Mouse (Mus musculus): ENCODE measurements at regions not wholly inside any gene's neighbourhood (a gene's known extent, or its start where the extent isn't known, plus 50 kb on each side); places are given as distances from the start of the nearest gene placed in this dataset.

DNA sequence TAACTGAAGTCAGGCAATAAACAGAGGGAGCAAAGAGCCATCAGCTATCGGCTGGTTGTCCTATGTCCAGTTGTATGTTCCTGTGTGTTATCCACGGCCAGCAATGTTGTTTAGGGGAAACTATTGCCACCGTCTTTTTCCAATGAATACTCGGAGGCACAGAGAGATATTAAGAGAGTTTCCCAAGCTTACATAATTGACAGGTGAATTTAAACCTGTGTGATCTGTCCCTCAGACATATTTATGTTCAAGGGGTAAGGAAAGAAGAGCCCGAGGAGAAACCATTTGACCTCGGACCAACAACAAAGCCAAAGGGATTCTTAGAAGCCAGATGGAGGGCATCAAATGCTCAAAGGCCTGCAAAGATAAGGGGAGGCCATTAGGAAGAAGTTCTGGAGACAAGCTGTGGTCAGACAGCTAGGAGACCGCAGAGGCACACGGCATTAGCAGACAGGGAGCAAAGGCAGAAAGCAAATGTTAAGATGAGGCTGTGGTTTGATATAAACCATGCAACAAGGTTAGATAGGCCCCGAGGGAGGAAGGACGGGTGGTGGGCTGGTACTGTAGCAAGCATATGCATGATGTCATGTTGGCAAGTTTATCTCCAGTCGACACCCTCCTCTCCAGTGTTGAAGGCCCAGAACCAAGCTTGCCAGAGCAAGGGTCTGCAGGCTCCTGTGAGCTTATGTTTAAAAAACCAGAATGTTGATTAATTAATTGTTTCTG, 82.1 kb upstream of the Cpsf6 start:
- DNase-seq (ENCODE audit: low spot score in 2 of 2): no peak

DNA sequence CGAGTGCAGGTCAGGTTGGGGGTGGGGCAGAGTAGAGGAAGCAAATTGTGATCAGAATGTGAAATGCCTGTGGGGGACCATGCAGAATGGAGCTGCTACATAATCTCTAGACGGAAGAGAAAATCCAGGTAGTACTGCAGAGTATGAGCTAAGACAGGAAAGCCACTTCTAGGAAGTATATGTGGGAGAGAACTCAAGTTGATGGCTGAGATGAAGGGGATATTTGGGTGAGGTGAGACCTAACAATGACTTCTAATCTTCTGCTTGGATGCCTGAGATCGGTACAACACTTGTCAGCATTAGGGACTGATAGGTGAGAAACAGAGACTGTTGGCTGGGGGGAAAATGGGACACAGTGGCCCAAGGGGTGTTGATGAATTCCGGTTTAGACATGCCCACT, 81.4 kb upstream of the Cpsf6 start:
- no peak for DNase-seq (ENCODE audit: low spot score in 2 of 2)

DNA sequence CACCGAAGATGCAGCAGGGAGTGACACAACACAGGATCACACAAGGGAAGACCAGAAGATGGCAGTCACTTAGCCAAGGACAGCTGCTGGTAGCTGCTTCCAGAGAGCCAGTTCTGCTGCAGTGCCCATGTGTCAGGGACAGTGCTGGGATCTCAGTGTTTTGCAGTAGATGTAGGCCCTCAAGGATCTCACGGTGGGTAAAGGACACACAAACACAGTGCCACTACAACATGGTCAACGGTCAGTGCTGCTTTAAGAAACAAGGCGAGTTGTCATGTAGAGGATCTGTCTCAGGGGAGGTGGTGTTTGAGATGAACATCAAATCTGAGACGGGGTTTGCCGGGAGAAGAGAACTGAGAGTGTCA, 80.5 kb upstream of the Cpsf6 start:
- no peak for DNase-seq (ENCODE audit: low spot score in 2 of 2)

DNA sequence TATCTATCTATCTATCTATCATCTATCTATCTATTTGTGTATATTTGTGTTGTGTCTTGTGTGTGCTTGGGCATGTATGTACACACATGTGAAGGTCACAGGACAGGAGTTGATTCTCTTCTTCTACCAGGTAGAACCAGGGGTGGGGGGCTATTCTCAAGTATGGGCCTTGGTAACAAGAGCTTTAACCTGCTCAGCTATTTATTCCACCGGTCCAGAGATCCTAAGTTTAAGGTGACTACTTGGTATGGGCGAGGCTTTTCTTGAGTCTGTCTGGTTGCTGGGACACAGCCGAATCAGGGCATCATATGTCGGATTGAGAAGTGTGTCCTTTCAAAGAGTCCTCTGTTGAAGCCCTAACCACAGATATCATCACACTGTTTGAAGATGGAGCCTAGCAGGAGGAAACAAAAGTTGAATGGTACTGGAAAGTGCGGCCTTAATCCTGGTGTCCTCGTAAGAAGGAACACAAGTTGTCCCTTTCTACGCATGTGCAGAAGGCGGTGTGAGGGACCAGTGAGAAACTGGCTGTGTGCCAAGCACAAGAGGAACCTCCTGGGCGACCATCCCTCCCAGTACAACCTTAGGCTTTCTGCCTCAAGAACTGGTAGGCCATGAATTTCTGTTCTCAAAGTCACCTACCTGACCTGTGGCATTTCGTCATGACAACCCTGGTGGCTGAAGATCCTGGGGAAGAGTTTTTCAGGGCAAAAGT, 80.0 kb upstream of the Cpsf6 start:
- DNase-seq (ENCODE audit: low spot score in 2 of 2): no peak

DNA sequence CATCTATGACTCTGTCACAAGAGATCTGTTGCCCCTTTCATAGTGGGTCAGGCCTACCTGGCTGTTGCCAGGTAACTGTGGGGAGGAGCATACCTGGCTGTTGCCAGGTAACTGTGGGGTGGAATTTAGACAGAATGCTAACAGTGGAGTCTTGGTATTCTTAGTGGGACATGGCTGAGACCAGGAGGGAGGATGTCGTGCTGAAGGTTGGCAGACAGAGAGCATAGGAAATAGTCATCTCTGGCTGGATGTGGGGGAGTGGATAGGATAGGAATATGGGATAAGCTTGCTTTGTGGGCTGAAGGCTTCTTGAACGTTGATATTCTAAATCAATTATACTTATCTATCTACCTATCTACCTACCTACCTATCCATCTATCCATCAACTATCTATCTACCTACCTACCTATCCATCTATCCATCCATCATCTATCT, 79.2 kb upstream of the Cpsf6 start:
- DNase-seq (ENCODE audit: low spot score in 2 of 2): no peak

DNA sequence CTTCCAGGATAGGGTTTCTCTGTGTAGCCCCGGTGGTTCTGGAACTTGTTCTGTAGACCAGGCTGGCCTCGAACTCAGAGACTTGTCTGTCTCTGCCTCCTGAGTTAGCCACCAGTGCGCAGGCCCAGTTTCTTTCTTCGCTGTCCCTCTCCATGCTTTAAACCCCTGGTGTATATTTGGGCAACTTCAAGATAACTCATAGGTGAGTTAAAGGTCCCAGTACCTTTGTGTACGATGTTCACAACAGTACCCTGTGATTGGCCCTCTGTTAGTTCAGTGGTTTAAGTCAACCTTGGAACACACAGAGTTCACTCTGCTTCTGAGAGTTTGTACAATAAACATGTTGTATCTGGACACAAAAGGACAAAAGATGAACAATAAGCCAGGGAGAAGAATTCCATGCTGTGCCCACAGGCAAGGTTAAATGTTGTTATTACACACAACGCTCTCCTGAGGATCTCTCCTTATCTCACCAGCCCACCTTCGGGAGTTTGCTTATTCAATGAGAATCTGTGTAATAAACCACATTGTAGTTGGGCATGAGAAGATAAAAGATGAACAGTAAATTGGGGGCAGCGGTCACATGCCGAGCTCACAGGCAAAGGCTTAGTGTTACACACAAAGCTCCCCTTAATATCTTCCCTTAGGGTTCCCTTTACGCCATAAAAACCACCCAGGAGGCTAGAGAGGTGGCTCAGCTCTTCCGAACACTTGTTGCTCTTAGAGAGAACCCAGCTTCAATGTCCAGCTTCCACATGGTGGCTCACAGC, 78.6 kb upstream of the Cpsf6 start:
- no peak for DNase-seq (ENCODE audit: low spot score in 2 of 2)

DNA sequence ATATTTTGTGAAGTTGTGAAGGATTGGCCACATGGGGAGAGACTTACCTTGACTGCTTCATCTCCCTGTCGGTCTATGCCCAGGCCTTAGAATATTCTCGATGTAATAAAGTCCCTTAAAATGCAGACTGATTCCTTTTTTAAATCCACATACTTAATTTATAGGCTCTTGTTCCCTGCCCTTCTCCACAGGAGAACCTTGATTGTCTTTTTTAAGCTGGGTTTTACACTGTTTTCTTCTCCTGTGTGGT, 77.8 kb upstream of the Cpsf6 start:
- DNase-seq (ENCODE audit: low spot score in 2 of 2): no peak

DNA sequence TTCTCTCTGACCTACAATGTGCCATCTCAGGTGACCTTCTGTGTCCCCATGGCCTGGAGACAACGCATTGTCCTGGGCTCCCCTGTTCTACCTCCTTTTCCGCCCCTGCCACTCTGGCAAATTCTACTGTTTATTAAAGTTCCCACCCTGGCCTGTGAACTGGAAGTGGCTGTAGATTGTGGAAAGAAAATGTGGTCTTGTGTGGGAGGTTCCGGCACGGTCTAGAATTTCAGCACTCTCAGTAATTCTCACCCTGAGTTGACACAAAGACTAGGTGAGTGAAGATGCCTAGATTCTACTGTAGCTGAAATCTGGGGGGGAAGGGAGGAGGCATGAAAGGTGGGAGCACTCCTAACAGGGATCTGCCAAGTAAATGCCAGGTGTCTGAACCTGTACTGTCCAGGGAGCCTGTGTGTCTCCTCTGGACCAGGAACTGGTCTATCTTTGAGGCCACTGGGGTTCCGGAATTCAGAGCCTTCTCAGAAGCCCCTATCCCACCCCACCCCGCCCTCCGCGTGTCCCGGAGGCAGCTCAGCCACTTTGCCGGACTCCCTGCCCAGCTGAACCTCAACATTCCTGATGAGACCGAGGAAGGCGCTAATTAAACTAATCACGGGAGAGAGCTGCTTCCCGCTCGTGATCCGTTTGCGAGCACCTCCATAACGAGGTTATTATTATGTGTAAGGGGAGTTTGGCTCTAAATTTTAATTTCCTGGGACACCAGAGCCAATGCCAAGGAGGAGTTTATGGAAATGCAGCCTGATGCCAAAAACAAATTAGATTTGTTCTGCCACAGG, 77.3 kb upstream of the Cpsf6 start:
- DNase-seq (ENCODE audit: low spot score in 2 of 2): no peak

DNA sequence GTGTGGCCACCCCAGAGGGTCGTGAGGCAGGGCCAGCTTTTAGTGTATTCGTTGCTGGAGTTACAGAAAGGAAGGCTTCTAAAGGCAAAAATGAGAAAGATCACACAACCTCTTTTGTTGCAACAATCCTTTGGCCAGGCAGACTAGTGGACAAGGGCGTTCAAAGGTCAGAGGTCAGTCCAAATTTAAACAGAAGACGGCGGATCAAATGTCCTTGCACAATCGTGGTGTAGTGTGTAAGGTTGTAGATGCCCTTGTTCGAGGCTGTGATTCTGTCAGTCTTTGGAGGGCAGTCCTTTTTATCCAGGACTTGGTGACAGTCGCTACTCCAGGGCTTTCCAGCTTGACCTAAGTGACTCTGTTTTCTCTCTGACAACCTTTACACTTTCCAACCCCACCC, 76.6 kb upstream of the Cpsf6 start:
- no peak for DNase-seq (ENCODE audit: low spot score in 2 of 2)

DNA sequence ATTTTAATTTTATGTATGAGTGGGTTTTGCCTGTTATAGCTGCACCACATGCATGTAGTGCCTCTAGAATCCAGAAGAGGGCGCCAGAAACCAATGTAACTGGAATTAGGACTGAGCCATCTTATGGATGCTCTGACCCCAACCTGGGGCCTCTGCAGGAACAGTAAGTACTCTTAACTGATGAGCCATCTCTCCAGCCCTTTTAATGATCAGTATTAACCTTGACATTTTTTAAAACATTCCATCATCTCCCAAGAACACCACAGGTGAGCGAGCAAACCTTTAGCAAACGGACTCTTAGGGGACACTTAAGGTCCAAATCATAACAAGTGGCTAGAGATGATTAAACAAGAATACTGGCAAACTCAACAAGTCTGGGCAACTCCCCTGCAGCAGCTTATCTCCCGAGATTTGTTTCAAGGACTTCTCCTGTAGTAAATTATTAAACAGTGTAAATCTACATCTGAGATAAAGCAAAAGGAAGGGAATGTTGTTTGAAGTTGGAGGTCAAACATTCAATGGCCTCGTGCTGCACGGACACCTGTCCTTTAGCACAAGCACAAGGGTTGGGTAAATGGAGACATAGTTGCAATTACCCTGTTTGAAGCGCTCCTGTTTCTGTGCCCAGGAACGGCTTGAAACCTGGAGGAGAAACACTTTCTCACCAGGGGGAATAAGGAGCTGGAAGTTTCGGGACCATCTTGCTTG, 75.9 kb upstream of the Cpsf6 start:
- DNase-seq (ENCODE audit: low spot score in 2 of 2): peak; percentile 35 to 73

DNA sequence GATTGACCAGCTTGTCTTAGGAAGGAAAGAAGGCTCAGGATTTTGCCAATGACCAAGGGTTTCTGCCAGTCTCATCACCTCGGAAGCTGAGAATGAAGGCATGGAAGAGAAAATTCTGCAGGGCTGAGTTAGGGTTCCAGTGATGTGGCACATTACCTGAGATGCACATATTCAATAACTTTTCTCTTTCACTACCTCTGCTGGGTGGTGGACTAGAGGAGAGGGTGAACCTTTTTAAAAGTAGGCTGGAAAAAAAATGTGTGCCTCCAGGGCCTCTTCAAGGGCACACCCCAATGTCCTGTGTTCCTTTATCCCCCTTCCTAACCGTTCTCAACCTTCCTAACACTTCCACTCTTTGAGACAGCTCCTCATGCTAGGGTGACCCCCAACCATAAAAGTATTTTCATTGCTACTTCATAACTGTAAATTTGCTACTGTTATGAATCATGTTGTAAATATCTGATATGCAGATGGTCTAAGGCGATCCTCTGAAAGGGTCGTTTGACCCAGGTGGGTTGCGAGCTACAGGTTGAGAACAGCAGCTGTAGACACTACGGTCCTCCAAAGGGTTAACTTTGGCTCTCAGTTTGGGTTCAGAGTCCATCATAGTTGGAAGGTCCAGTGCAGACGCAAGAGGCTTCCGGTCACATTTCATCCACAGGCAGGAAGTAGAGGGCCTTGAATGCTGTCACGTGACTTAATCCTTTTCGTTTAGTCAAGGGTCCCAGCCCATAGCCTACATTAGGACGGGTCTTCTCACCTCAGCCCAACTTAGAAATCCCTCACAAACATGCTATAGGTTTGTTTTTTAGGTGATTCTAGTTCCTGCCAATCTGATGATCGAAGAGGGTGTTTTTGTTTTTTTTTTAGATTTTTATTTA, 75.1 kb upstream of the Cpsf6 start:
- DNase-seq (ENCODE audit: low spot score in 2 of 2): no peak

DNA sequence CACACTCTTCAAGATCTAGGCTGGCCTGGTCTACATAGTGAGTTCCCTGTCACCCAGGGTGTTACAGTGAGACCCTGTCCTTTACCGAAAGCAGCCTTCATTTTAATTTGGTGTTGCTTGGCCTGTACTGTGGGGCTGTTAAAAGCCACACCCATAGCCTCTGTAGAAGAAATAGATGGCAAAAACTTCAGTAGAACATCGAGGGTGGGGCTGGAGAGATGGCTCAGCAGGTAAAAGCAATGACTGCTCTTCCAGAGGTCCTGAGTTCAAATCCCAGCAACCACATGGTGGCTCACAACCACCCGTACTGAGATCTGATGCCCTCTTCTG, 74.3 kb upstream of the Cpsf6 start:
- DNase-seq (ENCODE audit: low spot score in 2 of 2): no peak

DNA sequence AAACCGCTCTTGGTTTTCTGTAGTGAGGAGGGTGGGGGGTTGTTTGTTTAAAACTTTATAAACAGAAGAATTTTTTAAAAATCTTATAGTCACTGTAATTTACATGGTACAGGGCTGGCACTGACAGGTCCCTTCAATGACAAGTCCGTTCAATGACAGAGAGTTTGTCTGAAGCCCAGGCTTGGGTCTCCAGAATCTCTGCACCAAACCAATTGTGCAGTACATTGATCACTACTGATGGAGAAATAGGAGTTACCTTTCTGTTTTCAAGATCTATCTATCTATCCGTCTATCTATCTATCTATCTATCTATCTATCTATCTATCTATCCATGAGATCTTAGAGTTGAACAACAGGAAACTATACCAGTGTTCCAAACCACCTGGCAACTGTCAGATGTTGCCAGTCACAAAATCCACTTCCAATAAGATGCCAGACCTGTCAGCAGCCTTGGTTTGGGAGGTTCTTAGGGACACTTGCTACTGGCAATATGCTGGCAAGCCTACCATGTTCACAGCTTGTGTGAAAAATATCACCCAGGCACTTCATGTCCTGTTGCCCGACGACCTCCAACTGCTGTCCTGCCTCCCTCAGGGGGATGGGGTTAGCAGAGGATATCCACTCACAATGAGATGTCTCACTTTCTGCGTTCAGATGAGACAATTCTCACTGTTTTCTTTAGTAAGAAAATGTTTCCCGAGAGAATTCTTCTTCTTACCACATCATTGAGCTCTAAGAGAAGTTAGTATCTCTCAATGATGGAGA, 73.8 kb upstream of the Cpsf6 start:
- no peak for DNase-seq (ENCODE audit: low spot score in 2 of 2)

DNA sequence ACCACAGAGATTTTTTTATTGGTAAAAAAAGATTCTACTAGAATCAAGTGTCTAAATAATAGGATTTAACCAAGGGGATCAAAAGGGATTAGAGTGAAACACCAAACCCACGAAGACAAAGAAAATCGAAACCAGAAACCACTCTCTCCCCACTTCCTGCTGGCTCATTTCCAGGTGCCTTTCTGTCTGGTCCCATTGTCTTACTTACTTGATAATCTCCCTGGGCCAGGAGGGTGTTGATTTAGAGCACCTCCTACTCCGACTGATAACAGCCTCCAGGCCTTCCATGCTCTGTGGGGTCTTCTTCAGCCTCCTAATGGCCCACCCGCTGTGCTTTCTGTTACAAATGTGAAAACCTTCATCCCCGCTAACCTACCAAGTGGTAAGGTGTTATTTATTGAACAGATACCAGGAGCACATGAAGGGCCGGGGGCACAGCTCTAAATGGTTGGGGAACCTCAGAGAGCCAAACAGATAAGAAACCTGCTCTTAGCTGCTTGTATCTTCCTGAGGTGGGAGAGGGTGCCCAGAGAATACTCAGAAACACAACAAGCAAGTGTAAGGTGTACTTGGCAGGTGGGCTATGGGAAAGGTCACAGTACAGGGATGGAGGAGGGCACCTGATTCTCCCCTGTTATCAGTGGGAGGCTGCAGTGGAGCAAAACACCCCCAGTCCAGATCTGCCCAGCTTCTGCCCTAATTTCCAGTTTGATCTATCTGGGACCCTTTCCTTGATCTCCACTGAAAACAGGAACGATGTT, 72.6 kb upstream of the Cpsf6 start:
- DNase-seq (ENCODE audit: low spot score in 2 of 2): peak in 1 of 2 experiments; percentile 39

DNA sequence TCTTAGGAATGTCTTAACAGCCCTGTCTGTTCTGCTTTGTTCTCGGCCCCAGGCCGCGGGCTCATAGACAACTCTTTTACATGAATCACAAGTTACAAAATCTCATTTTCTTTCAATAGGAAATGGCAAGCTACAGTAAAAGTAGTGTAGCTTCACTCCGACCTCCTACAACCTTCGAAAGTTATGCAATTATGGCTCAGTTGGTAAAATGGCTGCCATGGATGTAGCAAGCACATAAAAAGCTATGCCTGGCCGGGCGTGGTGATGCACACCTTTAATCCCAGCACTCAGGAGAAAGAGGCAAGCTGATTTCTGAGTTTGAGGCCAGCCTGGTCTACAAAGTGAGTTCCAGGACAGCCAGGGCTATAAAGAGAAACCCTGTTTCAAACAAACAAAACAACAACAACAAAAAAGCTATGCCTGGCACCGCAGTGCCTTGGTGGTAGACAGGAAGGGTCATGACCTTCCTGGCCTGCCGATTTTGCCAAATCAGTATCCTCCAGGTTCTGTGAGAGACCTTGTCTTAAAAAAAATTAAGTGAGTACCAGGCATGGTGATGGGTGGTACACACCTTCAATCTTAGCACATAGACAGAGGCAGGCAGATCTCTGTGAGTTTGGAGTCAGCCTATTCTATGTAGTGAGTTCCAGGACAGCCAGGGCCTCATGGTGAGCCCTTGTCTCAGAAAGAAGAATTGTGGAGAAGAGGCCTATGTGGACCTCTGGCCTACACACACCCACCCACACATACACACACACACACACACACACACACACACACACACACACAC, 71.8 kb upstream of the Cpsf6 start:
- DNase-seq (ENCODE audit: low spot score in 2 of 2): no peak

DNA sequence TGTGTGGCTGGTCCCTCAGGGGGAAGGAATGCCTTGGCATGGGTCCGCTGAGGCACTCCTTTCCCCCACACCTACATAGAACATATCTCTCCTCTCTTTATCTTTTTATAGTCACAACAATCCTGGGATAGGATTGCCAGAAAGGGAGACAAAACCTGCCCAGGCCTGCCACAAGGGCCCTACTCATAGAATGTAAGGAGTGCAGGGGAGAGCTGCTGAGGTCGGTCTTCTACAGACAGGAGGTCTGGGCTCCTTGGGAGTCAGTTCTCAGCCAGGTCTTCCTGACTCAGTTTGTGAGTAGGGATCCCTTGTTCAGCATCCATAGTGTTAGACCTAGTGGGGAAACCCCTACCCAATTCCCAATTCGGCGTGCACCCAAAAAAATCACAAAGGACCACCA, 70.8 kb upstream of the Cpsf6 start:
- DNase-seq (ENCODE audit: low spot score in 2 of 2): no peak

DNA sequence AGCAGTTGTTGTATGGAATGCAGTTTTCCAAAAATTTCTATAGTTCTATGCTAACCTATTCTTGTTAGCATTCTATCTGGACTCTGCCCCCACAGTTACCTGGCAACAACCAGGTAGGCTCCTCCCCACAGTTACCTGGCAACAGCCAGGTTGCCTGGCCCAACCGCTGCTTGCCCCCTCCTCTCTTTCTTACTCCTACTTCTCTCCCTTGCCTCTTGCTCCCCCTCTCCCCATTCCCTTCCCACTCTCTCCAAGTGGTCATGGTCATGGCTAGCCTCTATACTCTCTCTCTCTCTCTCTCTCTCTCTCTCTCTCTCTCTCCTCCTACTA, 70.4 kb upstream of the Cpsf6 start:
- no peak for DNase-seq (ENCODE audit: low spot score in 2 of 2)

DNA sequence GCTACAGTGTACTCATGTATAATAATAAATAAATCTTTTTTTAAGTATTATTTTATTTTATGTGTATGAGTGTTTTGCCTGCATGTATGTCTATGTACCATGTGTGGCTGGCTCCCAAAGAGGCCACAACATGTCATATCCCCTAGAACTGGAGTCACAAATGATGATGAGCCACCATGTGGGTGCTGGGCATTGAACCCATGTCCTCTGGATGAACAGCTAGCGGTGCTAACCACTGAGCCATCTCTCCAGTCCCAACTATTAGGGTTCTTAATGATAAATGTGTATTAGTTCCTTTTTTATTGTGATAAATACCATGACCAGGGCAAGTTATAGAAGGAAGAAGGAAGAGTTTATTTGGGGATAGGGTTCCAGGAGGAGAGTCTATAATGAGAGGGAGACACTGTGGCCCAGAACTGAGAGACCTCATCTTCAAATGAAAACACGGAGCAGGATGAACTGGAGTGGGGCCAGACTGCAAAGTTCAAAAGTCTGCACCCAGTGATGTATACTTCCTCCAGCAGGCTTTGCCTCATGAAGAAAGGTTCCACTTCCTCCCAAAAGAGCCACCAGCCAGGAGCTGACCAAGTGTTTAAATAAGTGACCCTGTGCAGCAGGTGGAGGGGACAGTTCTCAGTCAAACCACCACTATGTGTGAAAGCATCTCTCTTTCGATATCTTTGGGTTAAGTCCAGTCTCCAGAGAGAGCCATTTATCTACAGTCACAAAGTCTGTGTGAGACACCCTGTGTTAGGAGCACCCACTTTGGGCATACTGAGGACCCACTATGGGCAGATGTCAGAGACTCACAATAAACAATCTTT, 69.8 kb upstream of the Cpsf6 start:
- peak in 1 of 2 experiments; percentile 36 for DNase-seq (ENCODE audit: low spot score in 2 of 2)
